Mouse (Mus musculus): ENCODE data around the gene Plppr5. TPM values are rescaled to one million over a fixed set of nuclear protein-coding genes. Genes with fewer than 3 reads are reported as not detected.

Plppr5 gene
- polyA plus RNA-seq (2015; fragmentation: Nextera tagmentation; extraction: Ambion mirVana) = 1.1 and 2.3 TPM in 2 replicates

GRCm38 (mm10) chr3:117574529-117575252 is at the start of gene Plppr5:
Gene Plppr5 (plus strand): TSS chr3:117574836.

Other genes with a start within 250 kb of the Plppr5 start
- gene Plppr4, start 214.0 kb upstream of the Plppr5 start, polyA plus RNA-seq (2015; fragmentation: Nextera tagmentation; extraction: Ambion mirVana) = 3.6 and 5.2 TPM in 2 replicates

Measured in adrenal gland, postnatal 0 days (tissue).